Mouse (Mus musculus) heart, postnatal 0 days (tissue): ENCODE measurements around the gene Daam1.

ENCODE experiments used
- CTCF ChIP-seq: IDR thresholded peaks from 2 replicates; pipeline ENCODE4 v1.5.1; 2016; ENCODE audit warnings: antibody characterized with exemption, control low read depth, low read depth
- EP300 ChIP-seq: IDR thresholded peaks from 2 replicates; pipeline ENCODE4 v1.6.1; 2016; ENCODE audit warnings: antibody characterized with exemption, low read depth

- TF ChIP-seq CTCF (no peak), EP300 (no peak)
These were observed 73.4 kb downstream of the Daam1 start for GRCm38 (mm10) chr12:71904310-71904709.
